Mouse (Mus musculus) ES-E14 (cell line): ENCODE measurements around the gene Iqcd.

ENCODE experiments used
- CHD2 ChIP-seq: IDR thresholded peaks from 2 replicates; pipeline ENCODE4 v1.6.1; 2014; ENCODE audit warnings: mild to moderate bottlenecking, low read depth, low read length, inconsistent platforms
- HCFC1 ChIP-seq: IDR thresholded peaks from 2 replicates; pipeline ENCODE4 v1.6.1; 2012; ENCODE audit warnings: low read length, inconsistent platforms, borderline replicate concordance; ENCODE audit not compliant: insufficient read depth
- MAFK ChIP-seq: IDR thresholded peaks from 2 replicates; pipeline ENCODE4 v1.6.1; 2014; ENCODE audit warnings: mild to moderate bottlenecking, low read depth, low read length, inconsistent platforms; ENCODE audit not compliant: insufficient read depth
- ZC3H11A ChIP-seq: IDR thresholded peaks from 2 replicates; pipeline ENCODE4 v1.6.1; 2012; ENCODE audit warnings: low read depth, mild to moderate bottlenecking, inconsistent platforms, low read length, borderline replicate concordance

DNA sequence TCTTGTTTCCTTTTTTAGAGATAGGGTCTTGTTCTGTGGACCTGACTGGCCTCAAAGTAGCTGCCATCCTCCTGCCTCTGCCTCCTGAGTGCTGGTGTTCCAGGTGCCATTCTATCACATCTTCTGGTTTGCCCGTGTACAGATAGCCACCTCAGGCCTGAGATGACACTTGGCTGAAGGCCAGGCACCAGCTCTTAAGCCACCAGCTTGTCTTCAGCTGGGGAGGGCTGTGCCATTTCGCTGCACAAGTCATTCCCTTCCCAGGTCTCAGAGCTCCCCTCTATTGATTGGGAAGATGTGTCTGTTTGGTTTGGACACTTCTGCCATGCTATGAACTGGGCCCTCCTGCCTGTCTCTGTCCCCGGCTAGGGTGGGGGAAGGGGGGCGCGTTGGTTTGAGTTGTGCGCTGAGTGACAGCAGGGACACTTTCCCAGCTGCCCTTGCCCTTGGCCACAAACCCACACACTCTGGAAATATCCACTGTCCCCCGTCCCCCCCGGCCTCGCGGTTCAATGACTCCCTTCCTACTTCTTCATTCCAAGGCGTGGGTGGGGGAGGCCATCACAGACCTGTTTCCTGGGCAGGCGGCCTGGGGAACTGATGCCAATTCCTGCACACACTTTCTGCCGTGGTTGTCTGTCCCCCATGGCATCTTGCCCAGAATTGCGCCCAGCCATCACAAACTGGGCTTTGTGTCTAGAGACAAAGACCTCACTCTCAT, 54.7 kb downstream of the Iqcd start:
- TF ChIP-seq HCFC1 (no peak), ZC3H11A (no peak), CHD2 (no peak), MAFK (no peak)
